Mouse (Mus musculus): Measurements from ENCODE around the gene Anxa5. TPM values are rescaled to one million over a fixed set of nuclear protein-coding genes. Genes with fewer than 3 reads are reported as not detected.

Gene Anxa5
- polyA plus RNA-seq (2014; fragmentation: Nextera tagmentation; extraction: Ambion mirVana), result 129 and 140 TPM in 2 replicates

- no peaks in the 10 kb centered on the region for H3K9me3 ChIP-seq (replicated peaks; ENCODE audit: control insufficient read depth, low read length)
- WGBS, result 0% methylated on average over 32 of the region's 32 CpGs
- peak; percentile 99 for ATAC-seq (replicated peaks; ENCODE audit: insufficient number of reproducible peaks, low FRiP score, low TSS enrichment, low read depth)
- peak; percentile 95 for DNase-seq (ENCODE audit: low spot score)
- H3K27ac ChIP-seq (replicated peaks; ENCODE audit: low read depth, low read length), result no peak within 1 kb of the TSS; the same call in 1 of the 2 replicates
- H3K9ac ChIP-seq (replicated peaks; ENCODE audit: low read length), result peak within 1 kb of the TSS; percentile 65
- peak within 1 kb of the TSS; percentile 67 for H3K4me3 ChIP-seq (ENCODE audit: low read depth, low read length)
- H3K4me2 ChIP-seq (ENCODE audit: low read depth, low read length), result peak within 1 kb of the TSS; percentile 81
- no peaks in the 10 kb centered on the region for H3K36me3 ChIP-seq (replicated peaks; ENCODE audit: control insufficient read depth, insufficient read depth, low read depth, low read length)
- no peaks in the 10 kb centered on the region for H3K27me3 ChIP-seq (ENCODE audit: control insufficient read depth, insufficient read depth, low read length)
- peaks cover 2% of the 10 kb centered on the region; the same call in 1 of the 2 replicates for H3K4me1 ChIP-seq (ENCODE audit: control insufficient read depth, insufficient read depth, low read length)
These were observed at the start of gene Anxa5, which contains the start of gene 1810062G17Rik for GRCm38 (mm10) chr3:36475532-36476087. Gene Anxa5 (minus strand): TSS chr3:36475894. Gene 1810062G17Rik (plus strand): TSS chr3:36475937.

GRCm38 (mm10) chr3:36524466-36524865 is 48.8 kb upstream of the Anxa5 start:
- Histone ChIP-seq H3K9ac (replicated peaks; ENCODE audit: low read length) (no peak overlapping the region), H3K36me3 (replicated peaks; ENCODE audit: control insufficient read depth, insufficient read depth, low read depth, low read length) (no peaks in the 10 kb centered on the region), H3K9me3 (replicated peaks; ENCODE audit: control insufficient read depth, low read length) (no peaks in the 10 kb centered on the region), H3K4me1 (ENCODE audit: control insufficient read depth, insufficient read depth, low read length) (no peaks in the 10 kb centered on the region), H3K4me3 (ENCODE audit: low read depth, low read length) (no peak overlapping the region), H3K27me3 (ENCODE audit: control insufficient read depth, insufficient read depth, low read length) (peaks cover 17% of the 10 kb centered on the region), H3K27ac (replicated peaks; ENCODE audit: low read depth, low read length) (no peak overlapping the region), H3K4me2 (ENCODE audit: low read depth, low read length) (no peak overlapping the region)
- 81% methylated on average over 3 of the region's 3 CpGs for WGBS
- ATAC-seq (replicated peaks; ENCODE audit: insufficient number of reproducible peaks, low FRiP score, low TSS enrichment, low read depth) (no peak), DNase-seq (ENCODE audit: low spot score) (no peak)

- Histone ChIP-seq H3K9ac (replicated peaks; ENCODE audit: low read length) (no peak overlapping the region), H3K4me1 (ENCODE audit: control insufficient read depth, insufficient read depth, low read length) (no peaks in the 10 kb centered on the region), H3K9me3 (replicated peaks; ENCODE audit: control insufficient read depth, low read length) (no peaks in the 10 kb centered on the region), H3K27me3 (ENCODE audit: control insufficient read depth, insufficient read depth, low read length) (peaks cover 17% of the 10 kb centered on the region), H3K27ac (replicated peaks; ENCODE audit: low read depth, low read length) (no peak overlapping the region), H3K4me2 (ENCODE audit: low read depth, low read length) (no peak overlapping the region), H3K36me3 (replicated peaks; ENCODE audit: control insufficient read depth, insufficient read depth, low read depth, low read length) (no peaks in the 10 kb centered on the region), H3K4me3 (ENCODE audit: low read depth, low read length) (no peak overlapping the region)
- no peak for ATAC-seq (replicated peaks; ENCODE audit: insufficient number of reproducible peaks, low FRiP score, low TSS enrichment, low read depth)
- WGBS, result 9% methylated on average over 4 of the region's 4 CpGs
- DNase-seq (ENCODE audit: low spot score), result no peak
These were observed 46.4 kb upstream of the Anxa5 start for GRCm38 (mm10) chr3:36522137-36522536.

- no peaks in the 10 kb centered on the region for H3K4me1 ChIP-seq (ENCODE audit: control insufficient read depth, insufficient read depth, low read length)
- DNase-seq (ENCODE audit: low spot score) (peak; percentile 49), ATAC-seq (replicated peaks; ENCODE audit: insufficient number of reproducible peaks, low FRiP score, low TSS enrichment, low read depth) (0 out of 2 replicates have a peak, but pooled peaks have one; percentile 14)
- H3K36me3 ChIP-seq (replicated peaks; ENCODE audit: control insufficient read depth, insufficient read depth, low read depth, low read length), result no peaks in the 10 kb centered on the region
- peak within 1 kb of the TSS; percentile 44 for H3K4me3 ChIP-seq (ENCODE audit: low read depth, low read length)
- WGBS, result 1% methylated on average over 51 of the region's 51 CpGs
- H3K9ac ChIP-seq (replicated peaks; ENCODE audit: low read length), result peak within 1 kb of the TSS; percentile 48
- H3K27me3 ChIP-seq (ENCODE audit: control insufficient read depth, insufficient read depth, low read length), result peaks cover 17% of the 10 kb centered on the region
- no peak within 1 kb of the TSS for H3K27ac ChIP-seq (replicated peaks; ENCODE audit: low read depth, low read length)
- no peaks in the 10 kb centered on the region for H3K9me3 ChIP-seq (replicated peaks; ENCODE audit: control insufficient read depth, low read length)
- peak within 1 kb of the TSS; percentile 91 for H3K4me2 ChIP-seq (ENCODE audit: low read depth, low read length)
These were observed 45.7 kb upstream of the Anxa5 start, which contains the start of gene Gm11549 for GRCm38 (mm10) chr3:36521073-36522060. Gene Gm11549 (minus strand): TSS chr3:36521813.

GRCm38 (mm10) chr3:36516196-36516595 is 40.5 kb upstream of the Anxa5 start:
- no peak overlapping the region for H3K4me3 ChIP-seq (ENCODE audit: low read depth, low read length)
- no peaks in the 10 kb centered on the region for H3K4me1 ChIP-seq (ENCODE audit: control insufficient read depth, insufficient read depth, low read length)
- WGBS, result 83% methylated on average over 9 of the region's 9 CpGs
- no peak overlapping the region for H3K4me2 ChIP-seq (ENCODE audit: low read depth, low read length)
- no peaks in the 10 kb centered on the region for H3K9me3 ChIP-seq (replicated peaks; ENCODE audit: control insufficient read depth, low read length)
- H3K9ac ChIP-seq (replicated peaks; ENCODE audit: low read length), result no peak overlapping the region
- peaks cover 12% of the 10 kb centered on the region for H3K27me3 ChIP-seq (ENCODE audit: control insufficient read depth, insufficient read depth, low read length)
- ATAC-seq (replicated peaks; ENCODE audit: insufficient number of reproducible peaks, low FRiP score, low TSS enrichment, low read depth) (no peak), DNase-seq (ENCODE audit: low spot score) (no peak)
- no peak overlapping the region for H3K27ac ChIP-seq (replicated peaks; ENCODE audit: low read depth, low read length)
- no peaks in the 10 kb centered on the region for H3K36me3 ChIP-seq (replicated peaks; ENCODE audit: control insufficient read depth, insufficient read depth, low read depth, low read length)

- Histone ChIP-seq H3K4me2 (ENCODE audit: low read depth, low read length) (no peak overlapping the region), H3K4me3 (ENCODE audit: low read depth, low read length) (no peak overlapping the region), H3K36me3 (replicated peaks; ENCODE audit: control insufficient read depth, insufficient read depth, low read depth, low read length) (no peaks in the 10 kb centered on the region), H3K9me3 (replicated peaks; ENCODE audit: control insufficient read depth, low read length) (no peaks in the 10 kb centered on the region), H3K9ac (replicated peaks; ENCODE audit: low read length) (no peak overlapping the region), H3K27ac (replicated peaks; ENCODE audit: low read depth, low read length) (no peak overlapping the region), H3K4me1 (ENCODE audit: control insufficient read depth, insufficient read depth, low read length) (no peaks in the 10 kb centered on the region), H3K27me3 (ENCODE audit: control insufficient read depth, insufficient read depth, low read length) (no peaks in the 10 kb centered on the region)
- no peak for ATAC-seq (replicated peaks; ENCODE audit: insufficient number of reproducible peaks, low FRiP score, low TSS enrichment, low read depth)
- 83% methylated on average over 6 of the region's 6 CpGs for WGBS
- DNase-seq (ENCODE audit: low spot score), result no peak
These were observed 35.8 kb upstream of the Anxa5 start for GRCm38 (mm10) chr3:36511491-36511890.

- no peaks in the 10 kb centered on the region for H3K4me1 ChIP-seq (ENCODE audit: control insufficient read depth, insufficient read depth, low read length)
- no peaks in the 10 kb centered on the region for H3K27me3 ChIP-seq (ENCODE audit: control insufficient read depth, insufficient read depth, low read length)
- no peaks in the 10 kb centered on the region for H3K36me3 ChIP-seq (replicated peaks; ENCODE audit: control insufficient read depth, insufficient read depth, low read depth, low read length)
- no peak overlapping the region for H3K4me2 ChIP-seq (ENCODE audit: low read depth, low read length)
- DNase-seq (ENCODE audit: low spot score) (no peak), ATAC-seq (replicated peaks; ENCODE audit: insufficient number of reproducible peaks, low FRiP score, low TSS enrichment, low read depth) (no peak)
- H3K4me3 ChIP-seq (ENCODE audit: low read depth, low read length), result no peak overlapping the region
- no peaks in the 10 kb centered on the region for H3K9me3 ChIP-seq (replicated peaks; ENCODE audit: control insufficient read depth, low read length)
- 61% methylated on average over 10 of the region's 10 CpGs for WGBS
- H3K9ac ChIP-seq (replicated peaks; ENCODE audit: low read length), result no peak overlapping the region
- H3K27ac ChIP-seq (replicated peaks; ENCODE audit: low read depth, low read length), result no peak overlapping the region
These were observed 30.4 kb upstream of the Anxa5 start for GRCm38 (mm10) chr3:36505809-36506735.

Data from embryonic facial prominence, embryonic 11.5 days (tissue).